Mouse (Mus musculus) liver, adult 2 months (tissue): Measurements from ENCODE around the gene Sepsecs. TPM values are rescaled to one million over a fixed set of nuclear protein-coding genes. Genes with fewer than 3 reads are reported as not detected.

Experiments used
- DNase-seq: peaks from one replicate; pipeline ENCODE4 v3.0.0-alpha.2; 2011; ENCODE audit warnings: low read depth, low spot score; ENCODE audit errors: extremely low read depth
- H3K27ac ChIP-seq: fragments of 200-500 bp; replicated peaks from 2 replicates; pipeline ENCODE4 v1.5.1; 2012; ENCODE audit warnings: low read depth, mild to moderate bottlenecking, control low read depth, inconsistent platforms, low read length; ENCODE audit not compliant: insufficient read depth
- H3K27me3 ChIP-seq: fragments of 200-500 bp; 2 replicates; pipeline ENCODE4 v1.6.1; 2012; ENCODE audit warnings: mild to moderate bottlenecking, moderate library complexity, low read length, inconsistent platforms; ENCODE audit not compliant: control insufficient read depth, insufficient read depth
- H3K36me3 ChIP-seq: fragments of 200-500 bp; 2 replicates; pipeline ENCODE4 v1.6.1; 2012; ENCODE audit warnings: low read length, inconsistent platforms; ENCODE audit not compliant: control insufficient read depth, insufficient read depth
- H3K4me1 ChIP-seq: fragments of 200-500 bp; 2 replicates; pipeline ENCODE4 v1.6.1; 2011; ENCODE audit warnings: low read length; ENCODE audit not compliant: control insufficient read depth, insufficient read depth
- H3K4me3 ChIP-seq: fragments of 200-500 bp; 2 replicates; pipeline ENCODE4 v1.5.1; 2011; ENCODE audit warnings: low read depth, mild to moderate bottlenecking, control low read depth, low read length, moderate library complexity; ENCODE audit not compliant: insufficient read depth
- H3K79me2 ChIP-seq: fragments of 200-500 bp; 2 replicates; pipeline ENCODE4 v1.6.1; 2012; ENCODE audit warnings: inconsistent platforms, mild to moderate bottlenecking, low read length, moderate library complexity; ENCODE audit not compliant: control insufficient read depth, insufficient read depth
- H3K9ac ChIP-seq: fragments of 200-500 bp; 2 replicates; pipeline ENCODE4 v1.6.1; 2012; ENCODE audit warnings: low read depth, mild to moderate bottlenecking, control low read depth, inconsistent platforms, low read length
- CTCF ChIP-seq: fragments of 200-500 bp; IDR thresholded peaks from 2 replicates; pipeline ENCODE4 v1.5.1; 2011; ENCODE audit warnings: low read depth, low read length, control low read depth
- POLR2A ChIP-seq: fragments of 200-500 bp; IDR thresholded peaks from 2 replicates; pipeline ENCODE4 v1.6.1; 2011; ENCODE audit warnings: low read length, control low read depth; ENCODE audit not compliant: insufficient read depth; ENCODE audit errors: extremely low read depth
- WGBS: fragments of 180-500 bp; shearing (Covaris S2); methylation state at CpG from one replicate; pipeline ENCODE4 v1.1.7; 2018; 5-methylcytosine and 5-hydroxymethylcytosine counted together
- polyA plus RNA-seq: library from polyadenylated mRNA; depleted of rRNA; stranded (reverse); fragments of >200 nt; gene quantifications from 2 replicates; pipeline ENCODE4 v1.2.3, GENCODE M21; 2012
- total RNA-seq: library from RNA; depleted of rRNA; stranded (reverse); fragments of >200 nt; gene quantifications from 2 replicates; pipeline ENCODE4 v1.2.3, GENCODE M21; 2014

Gene Sepsecs
- total and polyA plus RNA-seq, 2 experiments: 14.1 to 53.7 TPM

GRCm38 (mm10) chr5:52618348-52619270 lies 50.9 kb downstream of the Sepsecs start:
- TF ChIP-seq CTCF: no peak
- 6% methylated on average over 41 of the region's 41 CpGs for WGBS
- Histone ChIP-seq H3K27me3 (no peaks in the 10 kb centered on the region), H3K36me3 (no peaks in the 10 kb centered on the region), H3K79me2 (no peaks in the 10 kb centered on the region), H3K27ac (no peak overlapping the region), H3K4me1 (peaks cover 1% of the 10 kb centered on the region; the same call in 1 of the 2 replicates), H3K9ac (no peak overlapping the region), H3K4me3 (no peak overlapping the region)
- no peak for DNase-seq

GRCm38 (mm10) chr5:52617711-52618347 lies 51.7 kb downstream of the Sepsecs start:
- Histone ChIP-seq H3K79me2 (no peaks in the 10 kb centered on the region), H3K4me3 (no peak overlapping the region), H3K9ac (no peak overlapping the region), H3K4me1 (peaks cover 4% of the 10 kb centered on the region; the same call in 1 of the 2 replicates), H3K36me3 (no peaks in the 10 kb centered on the region), H3K27ac (no peak overlapping the region), H3K27me3 (no peaks in the 10 kb centered on the region)
- no peak for DNase-seq
- TF ChIP-seq POLR2A: no peak
- TF ChIP-seq CTCF: no peak
- WGBS: 61% methylated on average over 9 of the region's 9 CpGs

- 55% methylated on average over 2 of the region's 2 CpGs for WGBS
- Histone ChIP-seq H3K4me1 (peaks cover 10% of the 10 kb centered on the region), H3K79me2 (no peaks in the 10 kb centered on the region), H3K36me3 (no peaks in the 10 kb centered on the region), H3K4me3 (no peak overlapping the region), H3K9ac (no peak overlapping the region), H3K27ac (no peak overlapping the region), H3K27me3 (no peaks in the 10 kb centered on the region)
- DNase-seq: no peak
- TF ChIP-seq CTCF (no peak), POLR2A (no peak)
Observed at GRCm38 (mm10) chr5:52616549-52616948, 53.0 kb downstream of the Sepsecs start.

GRCm38 (mm10) chr5:52615421-52615820 lies 54.1 kb downstream of the Sepsecs start:
- H3K4me1 ChIP-seq: peaks cover 11% of the 10 kb centered on the region
- H3K4me3 ChIP-seq: no peak overlapping the region
- no peak overlapping the region for H3K27ac ChIP-seq
- WGBS: 81% methylated on average over 9 of the region's 9 CpGs
- TF ChIP-seq POLR2A (no peak), CTCF (no peak)
- H3K79me2 ChIP-seq: no peaks in the 10 kb centered on the region
- DNase-seq: no peak
- no peak overlapping the region for H3K9ac ChIP-seq
- H3K36me3 ChIP-seq: no peaks in the 10 kb centered on the region
- H3K27me3 ChIP-seq: no peaks in the 10 kb centered on the region

- TF ChIP-seq CTCF (no peak), POLR2A (no peak)
- Histone ChIP-seq H3K4me1 (peaks cover 11% of the 10 kb centered on the region), H3K27ac (no peak overlapping the region), H3K79me2 (no peaks in the 10 kb centered on the region), H3K27me3 (no peaks in the 10 kb centered on the region), H3K9ac (no peak overlapping the region), H3K4me3 (no peak overlapping the region), H3K36me3 (no peaks in the 10 kb centered on the region)
- DNase-seq: no peak
- 92% methylated on average over 4 of the region's 4 CpGs for WGBS
Observed at GRCm38 (mm10) chr5:52614686-52615085, 54.8 kb downstream of the Sepsecs start.
